Mouse (Mus musculus) olfactory bulb, adult 2 months (tissue): Measurements from ENCODE around the gene Nptx1.

Experiments
- CTCF ChIP-seq: fragments of 200-500 bp; IDR thresholded peaks from 2 replicates; pipeline ENCODE4 v1.5.1; 2012; ENCODE audit warnings: low read depth, mild to moderate bottlenecking, low read length, moderate library complexity; ENCODE audit not compliant: insufficient read depth
- POLR2A ChIP-seq: fragments of 200-500 bp; IDR thresholded peaks from 2 replicates; pipeline ENCODE4 v1.6.1; 2012; ENCODE audit warnings: mild to moderate bottlenecking, low read depth, low read length, moderate library complexity; ENCODE audit not compliant: insufficient read depth

DNA sequence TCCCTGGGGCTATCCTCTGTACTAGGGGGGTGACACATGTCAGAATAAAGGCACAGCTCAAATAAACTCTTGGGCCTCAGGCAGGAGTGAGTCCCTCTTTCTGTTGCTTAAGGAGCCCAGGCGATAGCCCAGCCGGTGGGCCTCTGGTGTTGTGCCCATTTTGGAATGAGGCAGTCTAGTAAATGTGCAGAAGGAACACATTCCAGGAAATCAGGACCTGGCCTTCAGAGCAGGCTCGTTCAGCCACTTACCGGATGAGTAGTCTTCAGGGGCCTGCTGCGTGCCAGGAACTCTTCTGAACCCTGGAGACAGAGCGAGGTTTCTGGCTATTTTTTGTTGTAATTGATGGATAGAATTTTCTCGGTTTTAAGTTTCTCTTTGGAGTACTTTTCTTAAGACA, 7.2 kb upstream of the Nptx1 start:
- TF ChIP-seq POLR2A = no peak
- no peak for TF ChIP-seq CTCF
